Mouse (Mus musculus) testis, postnatal 10 days (tissue): ENCODE measurements around the gene Nfyb.
A peak's percentile ranks its signal among the peaks of the same experiment; 100 is the strongest.

Source experiments
- DNase-seq: peaks from one replicate; pipeline ENCODE4 v3.0.0; 2021; ENCODE audit warnings: low spot score

Nfyb gene

GRCm38 (mm10) chr10:82763840-82764631 is at the start of gene Nfyb:
Gene Nfyb, minus strand, starts transcription at chr10:82764144.
- peak; percentile 98 for DNase-seq

- DNase-seq = peak; percentile 89
These were observed 48.0 kb upstream of the Nfyb start for GRCm38 (mm10) chr10:82811855-82812431.

- no peak for DNase-seq
These were observed 45.4 kb upstream of the Nfyb start for GRCm38 (mm10) chr10:82809352-82809751.

- no peak for DNase-seq
These were observed 44.9 kb upstream of the Nfyb start for GRCm38 (mm10) chr10:82808891-82809290.

GRCm38 (mm10) chr10:82808155-82808554 is 44.2 kb upstream of the Nfyb start:
- DNase-seq = no peak

- no peak for DNase-seq
These were observed 43.3 kb upstream of the Nfyb start for GRCm38 (mm10) chr10:82807238-82807637.

GRCm38 (mm10) chr10:82806414-82806813 is 42.5 kb upstream of the Nfyb start:
- DNase-seq = no peak

GRCm38 (mm10) chr10:82805111-82805510 is 41.2 kb upstream of the Nfyb start:
- no peak for DNase-seq

- no peak for DNase-seq
These were observed 40.5 kb upstream of the Nfyb start for GRCm38 (mm10) chr10:82804396-82804795.

- DNase-seq = no peak
These were observed 36.1 kb upstream of the Nfyb start for GRCm38 (mm10) chr10:82800094-82800493.

- no peak for DNase-seq
These were observed 34.5 kb upstream of the Nfyb start for GRCm38 (mm10) chr10:82798312-82798933.

- DNase-seq = no peak
These were observed 33.2 kb upstream of the Nfyb start for GRCm38 (mm10) chr10:82797119-82797491.

- no peak for DNase-seq
These were observed 32.7 kb upstream of the Nfyb start for GRCm38 (mm10) chr10:82796471-82797118.

GRCm38 (mm10) chr10:82795767-82796166 is 31.8 kb upstream of the Nfyb start:
- no peak for DNase-seq

GRCm38 (mm10) chr10:82795071-82795731 is 31.3 kb upstream of the Nfyb start:
- peak; percentile 54 for DNase-seq

GRCm38 (mm10) chr10:82792311-82792710 is 28.4 kb upstream of the Nfyb start:
- DNase-seq = no peak

GRCm38 (mm10) chr10:82791713-82792112 is 27.8 kb upstream of the Nfyb start:
- DNase-seq = no peak

- DNase-seq = no peak
These were observed 26.6 kb upstream of the Nfyb start for GRCm38 (mm10) chr10:82790504-82790903.

GRCm38 (mm10) chr10:82789181-82789580 is 25.2 kb upstream of the Nfyb start:
- no peak for DNase-seq

GRCm38 (mm10) chr10:82782472-82782871 is 18.5 kb upstream of the Nfyb start:
- no peak for DNase-seq

GRCm38 (mm10) chr10:82780816-82781215 is 16.9 kb upstream of the Nfyb start:
- DNase-seq = no peak

- DNase-seq = no peak
These were observed 16.4 kb upstream of the Nfyb start for GRCm38 (mm10) chr10:82780322-82780721.
